Mouse (Mus musculus): ENCODE results near the gene Ehmt1. TPM values are rescaled to one million over a fixed set of nuclear protein-coding genes. Genes with fewer than 3 reads are reported as not detected.
A peak's percentile ranks its signal among the peaks of the same experiment; 100 is the strongest.

Gene Ehmt1
- total and polyA plus RNA-seq, 3 experiments: 31.9 to 55.8 TPM; not detected in 1

DNA sequence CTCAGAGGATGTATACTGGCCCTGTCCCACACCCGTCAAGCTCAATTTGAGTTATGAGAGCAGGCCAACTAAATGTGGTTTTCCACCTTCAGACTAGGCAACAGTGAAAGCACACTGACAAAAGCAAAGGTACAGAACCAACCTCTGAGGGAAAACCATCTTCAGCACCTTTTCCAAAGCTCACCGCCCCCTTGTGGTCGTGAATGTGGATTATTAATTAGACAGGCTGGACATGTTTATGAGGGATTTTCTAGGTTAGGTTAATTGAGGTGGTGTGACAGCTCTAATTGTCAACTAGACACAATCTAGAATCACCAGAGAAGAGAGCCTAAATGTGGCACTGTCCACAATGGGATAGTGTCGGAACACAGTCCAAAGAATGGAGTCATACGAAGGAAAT is 30.5 kb downstream of the Ehmt1 start:
- H3K4me1 ChIP-seq (ENCODE audit: control insufficient read depth in 1 of 2, insufficient read depth in 2 of 2, low read length in 2 of 2): peaks cover 2 to 12% of the 10 kb centered on the region in 2 experiments
- peak; percentile 54 for DNase-seq (ENCODE audit: low read depth, low spot score)

DNA sequence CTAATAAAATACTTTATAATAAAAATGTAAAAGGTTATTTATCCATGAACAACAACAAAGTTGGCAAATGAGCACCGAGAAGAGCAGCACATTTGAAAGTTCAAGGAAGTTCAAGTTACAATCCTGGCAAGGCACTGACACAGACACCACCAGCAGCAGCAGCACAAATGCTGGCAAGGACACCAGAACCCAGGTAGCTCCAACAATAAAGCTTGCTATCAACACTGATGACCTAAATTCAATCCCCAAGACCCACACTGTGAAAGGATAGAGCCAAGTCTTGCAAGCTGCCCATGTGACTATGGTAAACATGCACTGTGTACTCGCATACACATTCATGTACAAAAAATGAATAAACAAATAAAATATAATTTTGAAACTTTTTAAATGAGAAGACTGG is 38.7 kb downstream of the Ehmt1 start:
- no peak for DNase-seq (ENCODE audit: low read depth, low spot score)
- no peaks in the 10 kb centered on the region for H3K27me3 ChIP-seq (ENCODE audit: control insufficient read depth in 1 of 2, insufficient read depth in 2 of 2, low read length in 2 of 2)
- H3K9ac ChIP-seq (ENCODE audit: control insufficient read depth, low read depth, low read length, poor library complexity, severe bottlenecking): no peak overlapping the region
- no peaks in the 10 kb centered on the region for H3K4me1 ChIP-seq (ENCODE audit: control insufficient read depth in 1 of 2, insufficient read depth in 2 of 2, low read length in 2 of 2)
- H3K36me3 ChIP-seq (ENCODE audit: control insufficient read depth in 1 of 2, insufficient read depth in 2 of 2, low read length in 2 of 2): peaks cover 0 to 29% of the 10 kb centered on the region in 2 experiments; a peak in 2 of 4 replicates
- H3K79me2 ChIP-seq (ENCODE audit: control insufficient read depth, insufficient read depth, low read length, poor library complexity): no peaks in the 10 kb centered on the region
- TF ChIP-seq TBP (IDR thresholded peaks at IDR 0.05; ENCODE audit: low read depth, low read length) (no peak), KAT2A (conservative IDR thresholded peaks at IDR 0.05; ENCODE audit: low read depth, low read length) (no peak), RCOR1 (IDR thresholded peaks at IDR 0.05; ENCODE audit: low read depth, low read length) (no peak), SIN3A (IDR thresholded peaks at IDR 0.05; ENCODE audit: low read length) (no peak), MAX (IDR thresholded peaks at IDR 0.05; ENCODE audit: low read length) (no peak), ETS1 (IDR thresholded peaks at IDR 0.05; ENCODE audit: low read depth, low read length) (no peak), TCF12 (IDR thresholded peaks at IDR 0.05; ENCODE audit: low read depth, low read length) (no peak), BHLHE40 (IDR thresholded peaks at IDR 0.05; ENCODE audit: borderline replicate concordance, low read depth, low read length) (no peak), ELF1 (IDR thresholded peaks at IDR 0.05; ENCODE audit: low read depth, low read length) (no peak)
- no peak overlapping the region for H3K4me3 ChIP-seq (ENCODE audit: control insufficient read depth in 1 of 2, insufficient read depth in 1 of 2, low read depth in 2 of 2, low read length in 2 of 2)
- H3K27ac ChIP-seq (ENCODE audit: control insufficient read depth, low read depth, low read length): no peak overlapping the region
- no peaks in the 10 kb centered on the region for H3K9me3 ChIP-seq (replicated peaks; ENCODE audit: insufficient read depth, low read length)

More for the DNA sequence above, 30.5 kb downstream of the Ehmt1 start:
- Histone ChIP-seq H3K9ac (ENCODE audit: control insufficient read depth, low read depth, low read length, poor library complexity, severe bottlenecking) (no peak overlapping the region), H3K79me2 (ENCODE audit: control insufficient read depth, insufficient read depth, low read length, poor library complexity) (peaks cover 19% of the 10 kb centered on the region), H3K27ac (ENCODE audit: control insufficient read depth, low read depth, low read length) (no peak overlapping the region), H3K9me3 (replicated peaks; ENCODE audit: insufficient read depth, low read length) (no peaks in the 10 kb centered on the region), H3K27me3 (ENCODE audit: control insufficient read depth in 1 of 2, insufficient read depth in 2 of 2, low read length in 2 of 2) (no peaks in the 10 kb centered on the region), H3K4me3 (ENCODE audit: control insufficient read depth in 1 of 2, insufficient read depth in 1 of 2, low read depth in 2 of 2, low read length in 2 of 2) (no peak overlapping the region), H3K36me3 (ENCODE audit: control insufficient read depth in 1 of 2, insufficient read depth in 2 of 2, low read length in 2 of 2) (peaks cover 8 to 11% of the 10 kb centered on the region in 2 experiments)
- TF ChIP-seq MAX (IDR thresholded peaks at IDR 0.05; ENCODE audit: low read length) (no peak), TCF12 (IDR thresholded peaks at IDR 0.05; ENCODE audit: low read depth, low read length) (no peak), MAFK (IDR thresholded peaks at IDR 0.05; ENCODE audit: borderline replicate concordance, low read depth, low read length) (no peak), HCFC1 (IDR thresholded peaks at IDR 0.05; ENCODE audit: low read depth, low read length) (no peak), ZNF384 (IDR thresholded peaks at IDR 0.05; ENCODE audit: low read depth, low read length) (no peak), POLR2A (IDR thresholded peaks at IDR 0.05; ENCODE audit: control insufficient read depth in 1 of 2, insufficient read depth in 1 of 2, low read depth in 1 of 2, low read length in 2 of 2, poor library complexity in 1 of 2) (no peak), MAZ (IDR thresholded peaks at IDR 0.05; ENCODE audit: low read depth, low read length) (no peak), BHLHE40 (IDR thresholded peaks at IDR 0.05; ENCODE audit: borderline replicate concordance, low read depth, low read length) (no peak), GABPA (IDR thresholded peaks at IDR 0.05; ENCODE audit: low read depth, low read length) (no peak), CTCF (IDR thresholded peaks at IDR 0.05 in 2 of 3, conservative IDR thresholded peaks at IDR 0.05 in 1 of 3; ENCODE audit: control insufficient read depth in 1 of 3, insufficient read depth in 1 of 3, low read depth in 2 of 3, low read length in 3 of 3, poor library complexity in 1 of 3, severe bottlenecking in 1 of 3) (peak; percentile 37 to 63 (median 52); a peak in 5 of 6 replicates), KAT2A (conservative IDR thresholded peaks at IDR 0.05; ENCODE audit: low read depth, low read length) (no peak), USF1 (IDR thresholded peaks at IDR 0.05; ENCODE audit: low read depth, low read length) (no peak), TAL1 (IDR thresholded peaks at IDR 0.05; ENCODE audit: low read length) (no peak), MEF2A (IDR thresholded peaks at IDR 0.05; ENCODE audit: extremely low read depth, insufficient replicate concordance, low read depth, low read length, poor library complexity, severe bottlenecking) (no peak), SMC3 (IDR thresholded peaks at IDR 0.05; ENCODE audit: low read depth, low read length) (peak; percentile 27), MYB (IDR thresholded peaks at IDR 0.05; ENCODE audit: low read depth, low read length) (no peak), SIN3A (IDR thresholded peaks at IDR 0.05; ENCODE audit: low read length) (no peak), UBTF (IDR thresholded peaks at IDR 0.05; ENCODE audit: borderline replicate concordance, insufficient read depth, low read depth, low read length) (no peak), ELF1 (IDR thresholded peaks at IDR 0.05; ENCODE audit: low read depth, low read length) (no peak), EP300 (IDR thresholded peaks at IDR 0.05; ENCODE audit: low read depth in 1 of 2, low read length in 2 of 2) (no peak), GATA1 (IDR thresholded peaks at IDR 0.05; ENCODE audit: low read depth, low read length) (no peak), RAD21 (IDR thresholded peaks at IDR 0.05; ENCODE audit: low read depth, low read length) (peak; percentile 6; the same call in 1 of the 2 replicates)

All from MEL (cell line).